Mouse (Mus musculus) embryo, embryonic 10.5 days (tissue): ENCODE data around the gene Rpusd1.
"Not testable (repeated sequence)": the region's sequence is repeated elsewhere in the genome, so short reads cannot be mapped to it uniquely, and the experiment has no call there.

Source experiments
- DNase-seq: peaks from one replicate; pipeline ENCODE4 v3.0.0-alpha.2; 2015; ENCODE audit warnings: low spot score

The Rpusd1 gene

DNA sequence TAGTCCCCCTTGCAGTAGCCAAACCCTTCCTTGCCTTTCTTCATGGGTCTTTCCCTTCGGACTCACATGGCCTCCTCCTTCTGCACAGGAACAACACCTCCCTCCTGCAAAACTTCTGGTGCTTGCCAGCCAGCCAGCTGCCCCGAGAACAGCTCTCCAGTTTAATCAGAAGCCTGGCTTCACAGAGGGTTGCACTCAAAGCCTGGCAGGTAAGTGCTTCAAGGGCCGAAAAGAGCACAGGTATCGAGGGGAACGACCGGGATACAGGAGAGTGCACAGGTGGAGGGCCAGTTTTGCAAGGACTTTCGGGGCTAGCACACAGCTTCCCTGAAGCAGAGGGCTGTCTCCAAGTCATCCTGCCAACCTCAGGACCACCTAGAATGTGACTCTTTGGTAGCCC is 11.4 kb downstream of the Rpusd1 start:
- no peak for DNase-seq

DNA sequence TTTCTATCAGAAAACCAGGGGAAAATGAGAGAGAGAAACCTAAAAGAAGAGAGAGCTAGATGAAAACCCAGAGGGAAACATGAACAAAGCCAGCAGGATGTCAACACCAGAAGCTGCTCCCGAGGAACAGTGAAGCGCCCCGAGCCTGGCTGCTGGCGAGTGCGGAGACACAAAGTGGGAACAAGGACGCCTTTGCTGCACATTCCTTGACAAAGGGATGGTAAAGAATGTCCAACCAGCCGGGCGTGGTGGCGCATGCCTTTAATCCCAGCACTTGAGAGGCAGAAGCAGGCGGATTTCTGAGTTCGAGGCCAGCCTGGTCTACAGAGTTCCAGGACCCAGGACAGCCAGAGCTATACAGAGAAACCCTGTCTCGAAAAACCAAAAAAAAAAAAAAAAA is 14.0 kb downstream of the Rpusd1 start:
- DNase-seq, result not testable (repeated sequence)

DNA sequence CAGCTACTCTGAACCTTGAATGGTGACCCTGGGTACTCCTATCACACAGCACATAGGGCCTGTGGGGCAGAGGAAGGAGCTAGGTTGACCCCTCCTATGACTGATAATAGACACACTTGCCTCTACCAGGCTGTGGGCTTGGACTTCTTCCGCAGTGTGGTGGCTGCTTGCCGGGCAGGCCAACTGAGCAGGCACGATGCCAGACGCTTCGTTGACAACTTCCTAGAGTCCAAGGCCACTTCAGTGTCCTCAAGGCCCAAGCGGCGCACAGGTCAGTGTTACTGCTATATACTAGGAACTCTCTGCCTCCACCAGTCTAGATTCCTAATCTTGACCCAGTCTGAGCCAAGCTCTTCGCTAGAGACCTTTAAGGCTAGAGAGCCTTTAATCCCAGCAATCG is 16.4 kb downstream of the Rpusd1 start:
- DNase-seq, result no peak

DNA sequence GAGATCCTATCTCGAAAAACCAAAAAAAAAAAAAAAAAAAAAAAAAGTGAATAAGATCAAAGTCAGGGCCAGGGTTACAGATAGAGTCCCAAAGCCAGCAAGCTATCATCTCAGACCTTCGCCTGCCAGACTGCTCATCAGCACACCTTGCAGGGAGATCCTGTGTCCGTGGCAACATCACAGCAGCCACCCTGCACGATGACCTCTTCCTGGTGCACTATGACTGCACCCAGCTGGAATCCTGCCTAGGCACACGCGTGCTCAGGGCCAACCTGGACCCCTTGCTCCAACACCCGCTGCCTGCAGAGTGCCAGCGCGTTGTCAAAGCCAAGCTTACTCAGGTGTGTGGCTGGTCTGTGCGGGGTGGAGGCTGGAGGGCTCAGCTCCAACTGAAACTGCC is 16.8 kb downstream of the Rpusd1 start:
- no peak for DNase-seq

DNA sequence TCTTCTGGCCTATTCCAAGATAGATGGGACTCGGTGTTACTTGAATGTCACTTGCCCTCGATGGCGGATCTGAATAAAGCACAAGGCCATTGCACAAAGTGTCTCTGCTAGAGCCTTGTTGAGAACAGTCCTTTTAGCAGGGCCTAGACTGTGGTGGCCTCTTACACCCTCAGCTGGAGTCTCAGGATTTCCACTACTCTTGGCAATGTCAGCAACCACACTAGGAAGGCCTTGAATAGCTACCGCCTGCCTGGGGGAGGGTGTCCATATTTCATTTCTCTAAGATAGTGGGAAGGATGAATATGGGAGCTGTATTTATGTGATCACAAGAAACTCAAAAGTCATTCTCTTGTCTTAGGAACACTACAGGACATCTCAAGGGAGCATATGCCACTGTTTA is 20.8 kb downstream of the Rpusd1 start:
- no peak for DNase-seq

DNA sequence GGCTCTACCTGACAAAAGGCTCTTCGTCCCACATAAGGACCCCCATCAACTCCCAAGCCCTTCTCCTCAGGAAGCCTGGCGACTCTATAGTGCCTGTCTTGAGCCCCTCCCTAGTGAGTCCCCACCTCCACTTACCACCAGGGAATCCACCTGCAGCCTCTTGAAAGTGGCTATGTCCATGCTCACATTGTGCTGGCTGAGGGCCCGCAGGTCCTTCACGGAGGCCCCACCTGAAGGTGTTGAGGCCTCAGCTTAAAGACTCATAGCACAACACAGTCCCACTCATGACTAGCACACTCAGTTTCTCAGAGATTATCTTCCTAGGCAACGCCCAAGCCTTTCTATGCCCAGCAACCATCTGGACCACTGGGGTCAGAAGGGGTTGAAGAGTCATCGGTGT is 21.8 kb downstream of the Rpusd1 start:
- DNase-seq, result no peak

DNA sequence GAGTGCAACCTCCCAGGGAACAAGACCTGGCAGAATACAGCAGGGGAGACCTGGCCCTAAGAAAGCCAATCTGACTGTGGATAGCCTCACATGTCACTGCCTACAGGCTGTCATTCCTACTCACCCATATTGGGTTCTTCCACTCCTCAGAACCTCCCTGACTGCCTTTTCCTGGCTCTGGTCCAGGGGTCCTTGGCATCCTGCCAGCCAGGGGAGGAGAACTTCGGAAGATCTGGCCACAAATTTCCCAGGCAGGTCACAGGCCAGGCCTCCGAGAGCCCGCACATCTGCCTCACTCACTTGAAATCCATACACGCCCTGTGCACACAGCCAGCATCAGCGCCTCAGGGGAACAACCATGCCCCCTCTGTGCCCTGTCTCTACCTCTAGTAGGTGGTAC is 24.0 kb downstream of the Rpusd1 start:
- DNase-seq, result no peak

DNA sequence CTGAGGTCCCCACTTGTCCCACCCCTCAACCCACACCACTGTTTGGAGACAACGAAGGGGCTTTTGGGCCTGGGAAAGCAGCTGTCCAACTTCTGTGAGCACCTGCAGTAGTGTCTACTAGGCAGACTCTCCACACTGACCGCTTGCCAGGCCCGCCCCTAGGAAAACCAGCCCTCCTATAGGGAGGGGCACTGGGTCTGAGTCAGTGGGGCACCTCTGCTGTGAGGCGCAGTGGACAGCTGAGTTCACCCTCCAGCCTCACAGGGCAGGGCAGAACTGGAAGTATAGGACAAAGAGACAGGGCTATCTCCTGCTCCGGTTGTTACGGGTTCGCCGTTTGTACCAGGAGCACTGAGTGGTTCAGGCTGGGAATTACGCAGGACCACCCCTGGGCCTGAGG is 26.8 kb downstream of the Rpusd1 start, which contains the start of gene Msln:
TSS of gene Msln (minus strand) at position 138 of the 400 bp plus-strand sequence.
- no peak for DNase-seq

DNA sequence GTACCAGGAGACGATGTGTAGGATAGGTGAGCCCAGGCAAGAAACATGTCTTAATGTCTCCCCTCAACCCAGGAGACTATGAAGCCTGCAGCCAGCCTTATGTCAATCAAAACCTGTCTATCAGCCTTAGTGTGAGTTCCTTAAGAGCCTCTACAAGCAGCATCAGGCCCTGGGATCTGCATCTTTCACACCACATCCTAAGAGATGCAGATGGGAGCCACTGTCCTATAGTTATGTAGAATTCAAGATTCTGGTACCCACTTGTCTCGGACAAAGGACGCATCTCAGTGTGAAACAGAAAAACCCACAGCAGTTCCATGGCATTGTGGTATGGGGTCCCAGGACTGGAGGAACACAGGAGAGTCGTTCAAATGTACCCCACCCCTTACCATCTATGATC is 27.6 kb downstream of the Rpusd1 start:
- no peak for DNase-seq

DNA sequence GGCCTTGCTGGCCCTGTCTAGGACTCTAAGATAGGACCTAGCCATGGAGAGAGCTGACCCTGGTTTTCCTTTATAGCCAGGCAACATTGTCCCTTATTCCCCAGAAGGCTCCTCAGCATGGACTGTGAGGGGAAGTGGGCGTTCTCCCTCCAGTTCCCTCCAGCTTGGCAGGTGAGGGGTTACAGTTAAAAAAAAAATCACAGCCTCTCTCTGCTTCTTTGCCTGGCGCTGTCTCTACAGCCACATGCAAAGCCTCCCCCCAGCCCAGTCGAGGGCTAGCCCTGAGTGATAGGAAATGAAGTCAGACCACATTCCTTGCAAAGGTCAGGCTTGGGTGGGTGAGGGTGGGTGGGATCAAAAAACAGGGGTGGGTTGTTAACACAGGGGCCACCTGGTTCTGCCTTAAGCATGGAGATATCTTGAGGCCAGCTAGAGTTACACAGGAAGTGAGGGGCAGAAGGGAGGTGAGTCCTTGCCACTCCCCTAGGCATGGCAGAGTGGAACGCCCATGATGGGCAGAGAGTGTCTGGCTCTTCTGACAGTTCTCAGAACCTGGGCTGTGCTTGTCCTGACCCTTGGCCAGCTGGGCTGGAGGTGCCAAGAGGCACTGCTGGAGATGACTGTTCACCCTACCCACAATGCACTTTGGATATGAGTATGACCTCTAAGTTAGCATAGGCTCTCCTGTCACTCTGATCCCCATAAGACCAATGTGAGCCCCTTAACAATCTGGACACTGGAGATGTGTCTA is 28.3 kb downstream of the Rpusd1 start:
- peak; percentile 16 for DNase-seq

DNA sequence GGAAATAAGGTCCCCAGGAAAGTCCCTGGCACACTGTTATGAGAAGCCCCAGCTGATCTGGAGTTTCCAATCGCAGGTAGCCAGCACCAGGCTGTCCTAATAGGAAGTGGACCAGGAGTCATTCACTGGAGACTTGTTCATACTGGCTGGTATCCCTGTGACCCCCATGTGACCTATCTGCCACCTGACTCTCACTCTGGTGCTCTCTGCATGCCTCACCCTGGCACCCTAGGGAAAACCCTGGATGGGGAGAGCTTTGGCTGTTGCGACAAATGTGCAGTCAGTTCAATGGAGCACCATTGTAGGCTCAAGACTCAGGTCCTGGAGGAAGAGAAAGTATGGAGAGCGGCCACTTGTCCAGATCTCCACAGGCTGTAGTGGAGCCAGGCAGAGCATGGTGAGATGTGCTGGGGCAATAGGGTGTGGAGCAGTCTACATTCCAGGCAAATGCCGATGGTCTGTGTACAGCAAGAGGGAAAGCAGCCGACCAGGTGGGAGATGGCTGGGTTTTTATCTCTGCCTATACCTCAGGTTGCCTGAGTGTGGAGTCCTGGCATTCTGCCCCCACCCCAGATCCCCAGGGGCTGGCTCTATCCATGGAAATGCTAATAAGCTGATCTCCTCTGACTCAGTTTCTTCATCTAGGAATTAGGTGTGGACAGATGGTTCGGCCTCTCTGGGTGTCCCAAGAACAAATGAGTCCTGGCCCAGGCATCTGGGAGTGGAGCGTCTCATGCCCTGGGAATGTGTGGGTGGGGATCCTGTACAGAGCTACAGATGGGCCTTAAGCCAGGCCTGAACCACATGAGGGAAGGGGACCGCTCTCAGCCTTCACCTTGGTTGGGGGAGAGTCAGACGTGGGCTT is 29.1 kb downstream of the Rpusd1 start:
- DNase-seq, result no peak

DNA sequence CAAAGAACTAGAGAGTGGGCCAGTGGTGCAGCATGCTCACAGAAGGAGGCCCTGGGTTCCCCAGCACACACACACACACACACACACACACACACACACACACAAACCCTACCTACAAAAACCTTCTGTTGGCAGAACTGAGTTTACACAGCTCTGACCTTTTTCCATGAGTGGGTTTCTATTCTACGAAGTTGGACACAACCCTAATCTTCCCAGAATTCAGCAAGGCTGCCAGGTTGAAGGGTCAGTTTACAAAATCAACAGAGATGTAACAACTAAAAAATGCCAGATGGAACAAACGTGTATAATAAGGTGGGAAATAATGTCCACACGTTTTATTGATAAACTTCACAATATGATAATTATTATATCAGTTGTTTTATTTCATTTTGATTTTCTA is 30.2 kb downstream of the Rpusd1 start:
- DNase-seq, result no peak

DNA sequence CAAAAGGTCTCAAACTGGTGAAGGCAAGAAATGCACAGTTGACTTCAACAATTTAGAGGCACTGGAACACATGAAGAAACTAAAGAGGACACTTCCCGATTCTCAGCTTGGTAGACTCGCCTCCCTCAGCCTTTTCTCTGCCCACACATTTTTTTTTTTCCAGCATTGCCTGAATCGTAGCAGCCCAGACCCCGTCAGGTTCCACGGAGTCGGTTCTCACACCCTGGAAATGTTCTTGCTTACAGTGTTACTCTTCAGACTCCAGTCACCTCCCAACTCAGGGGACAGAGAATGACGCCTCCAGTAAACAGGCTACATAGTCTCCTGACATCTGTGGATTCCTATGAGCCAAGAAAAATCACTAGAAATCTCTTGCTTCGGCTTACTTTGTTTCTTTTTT is 32.7 kb downstream of the Rpusd1 start:
- DNase-seq, result no peak

DNA sequence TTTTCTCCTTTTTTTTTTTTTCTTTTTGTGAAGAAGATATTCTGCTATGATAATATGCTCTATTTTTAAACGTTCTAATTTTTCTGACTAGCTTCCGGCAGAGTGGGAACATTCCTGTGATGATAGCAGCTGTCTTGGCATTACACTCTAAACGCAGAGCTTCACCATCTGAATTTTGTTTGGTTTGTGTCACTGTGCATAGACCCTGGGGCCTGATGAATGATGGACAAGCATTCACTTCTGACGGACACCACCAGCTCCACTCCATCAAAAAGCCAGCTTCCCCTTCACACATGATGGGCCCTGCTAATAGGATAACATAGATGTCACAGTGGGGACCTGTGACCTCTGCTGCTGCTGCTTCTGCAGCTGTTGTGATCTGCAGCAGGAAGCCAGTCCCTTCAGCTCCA is 34.1 kb downstream of the Rpusd1 start:
- peak; percentile 47 for DNase-seq

DNA sequence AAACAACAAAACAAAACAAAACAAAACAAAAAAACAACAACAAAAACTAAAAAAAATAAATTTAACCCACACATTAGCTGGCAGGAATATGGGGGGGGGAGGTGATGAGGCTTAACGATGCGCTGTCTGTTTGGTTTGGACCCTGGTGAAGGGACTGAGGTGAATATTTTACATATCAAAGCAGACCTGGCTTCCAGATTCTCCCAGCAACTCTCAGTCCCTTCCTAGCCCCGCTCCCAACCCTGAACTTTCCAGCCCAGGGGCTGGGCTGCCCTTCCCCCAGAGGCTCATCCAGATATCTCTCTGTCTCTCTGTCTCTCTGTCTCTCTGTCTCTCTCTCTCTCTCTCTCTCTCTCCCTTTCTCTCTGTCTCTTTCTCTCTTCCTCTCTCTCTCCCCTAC is 35.1 kb downstream of the Rpusd1 start:
- DNase-seq, result no peak

DNA sequence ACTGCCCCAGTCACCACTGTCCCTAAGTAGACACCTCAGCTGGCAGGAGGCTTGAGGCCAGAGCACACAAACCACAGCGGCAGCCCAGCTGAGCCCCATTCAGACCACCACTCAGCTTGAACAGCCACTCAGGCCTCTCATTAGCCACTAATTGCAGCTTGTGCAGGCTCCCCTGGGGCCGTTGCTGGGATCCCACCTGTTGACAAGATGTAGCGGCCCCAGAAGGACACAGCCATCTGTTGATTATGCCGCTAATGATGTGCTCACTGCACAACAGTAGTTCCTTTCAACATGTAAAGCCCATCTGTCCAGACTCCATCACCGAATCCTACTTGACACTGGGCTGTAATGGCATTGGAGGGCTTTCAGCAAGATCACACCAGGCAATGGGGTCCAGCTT is 38.4 kb downstream of the Rpusd1 start:
- DNase-seq, result peak; percentile 57

DNA sequence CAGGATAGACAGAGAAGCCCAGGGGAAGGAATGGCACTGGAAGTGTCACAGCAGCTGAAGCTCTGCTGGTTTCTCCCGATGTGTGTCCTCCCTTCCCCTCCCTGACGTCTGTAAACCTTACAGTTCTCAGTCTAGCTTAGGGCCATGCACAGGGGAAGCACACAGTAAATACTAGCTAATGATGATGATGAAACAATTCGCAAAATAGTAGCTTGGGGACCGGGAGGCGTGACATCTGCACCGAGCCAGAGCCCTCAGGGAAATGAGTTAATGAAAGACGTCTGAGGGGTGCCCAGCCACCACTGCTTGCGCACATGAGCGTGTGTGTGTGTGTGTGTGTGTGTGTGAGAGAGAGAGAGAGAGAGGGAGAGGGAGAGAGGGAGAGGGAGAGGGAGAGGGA is 41.9 kb downstream of the Rpusd1 start:
- DNase-seq, result no peak

DNA sequence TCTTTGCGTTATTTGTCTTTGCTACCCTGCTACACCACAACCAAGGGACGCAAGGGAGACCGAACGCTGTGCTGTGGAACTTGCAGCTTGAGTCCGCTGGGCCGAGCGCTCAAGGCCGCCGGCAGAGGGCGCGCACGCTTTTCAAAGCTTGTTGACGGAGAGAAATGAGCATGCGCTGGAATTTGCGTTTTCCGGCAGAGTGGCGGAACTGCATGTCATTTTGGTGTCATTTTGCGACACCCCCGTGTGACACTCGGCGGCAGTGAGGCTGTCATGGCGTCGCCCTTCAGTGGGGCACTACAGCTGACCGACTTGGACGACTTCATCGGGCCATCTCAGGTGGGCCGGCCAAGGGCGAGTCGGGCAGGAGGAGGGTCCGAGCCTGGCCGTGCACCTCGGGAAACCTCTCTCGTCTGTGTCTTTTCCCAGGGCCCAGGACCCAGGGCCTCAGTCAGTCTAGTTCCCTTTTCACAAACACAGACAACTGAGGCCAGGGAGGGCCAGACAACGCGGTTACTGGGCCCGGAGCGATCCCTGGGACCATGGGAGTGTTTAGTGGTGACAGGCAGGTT is 46.2 kb downstream of the Rpusd1 start, which contains the start of gene Narfl:
TSS of gene Narfl (plus strand) at position 228 of the 572 bp plus-strand sequence.
- peak; percentile 99 for DNase-seq

DNA sequence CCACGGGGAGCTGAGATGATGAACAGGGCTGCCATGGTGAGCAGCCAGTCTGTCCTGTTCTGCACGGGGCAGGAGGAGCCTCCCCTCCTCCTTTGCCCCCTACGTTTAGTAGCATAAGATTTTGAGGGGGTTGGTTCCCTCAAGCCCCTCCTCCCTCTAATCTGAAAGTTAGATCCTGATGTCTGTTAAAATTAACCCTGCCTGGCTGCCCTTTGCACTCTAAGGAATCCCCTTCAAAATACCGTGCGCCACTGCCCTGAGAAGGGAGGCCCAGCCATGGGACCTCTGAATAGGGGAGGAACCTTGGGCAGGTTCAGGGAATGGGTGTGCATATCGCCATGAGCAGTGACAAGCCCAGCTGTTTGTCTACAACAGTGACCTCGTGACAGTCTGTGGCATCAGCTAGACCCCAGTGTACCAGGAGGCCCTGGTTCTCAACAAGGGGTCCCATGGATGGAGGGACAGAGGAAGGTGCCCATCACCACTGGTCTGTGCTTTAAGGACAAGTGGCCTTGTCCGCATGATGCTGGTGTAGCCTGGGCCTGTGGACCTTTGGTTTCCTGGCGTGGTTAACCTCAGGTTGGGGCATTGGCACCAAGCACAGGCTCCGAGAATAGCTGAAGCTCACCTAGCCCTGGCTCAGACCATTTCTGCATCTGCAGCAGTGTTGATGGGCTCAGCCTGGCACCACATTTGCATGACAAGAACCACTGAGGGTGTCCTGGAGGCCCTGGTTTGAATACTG is 48.0 kb downstream of the Rpusd1 start:
- no peak for DNase-seq

DNA sequence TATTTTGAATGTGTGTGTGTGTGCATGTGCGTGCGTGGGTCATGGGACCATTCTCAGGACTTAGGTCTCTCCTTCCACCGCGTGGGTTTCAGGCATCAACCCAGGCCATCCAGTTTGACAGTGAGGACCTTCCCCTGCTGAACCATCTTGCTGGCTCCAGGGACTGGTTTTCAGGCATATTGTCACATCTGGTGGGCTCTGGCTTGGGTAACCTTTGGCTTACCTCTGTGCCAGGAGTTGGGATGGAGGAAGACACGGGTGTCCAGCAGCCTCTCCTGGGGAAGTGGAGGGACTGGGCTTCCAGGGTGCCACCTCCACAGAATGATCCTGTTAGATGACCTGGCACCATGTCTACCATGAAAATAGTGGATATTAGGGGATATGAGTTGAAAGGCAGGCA is 50.5 kb downstream of the Rpusd1 start:
- DNase-seq, result no peak
